Mouse (Mus musculus): ENCODE data around the gene Gm15737. TPM values are rescaled to one million over a fixed set of nuclear protein-coding genes. Genes with fewer than 3 reads are reported as not detected.

Gene Gm15737
- polyA plus RNA-seq, 1 experiment from 2014 or later, result 0.06 TPM

DNA sequence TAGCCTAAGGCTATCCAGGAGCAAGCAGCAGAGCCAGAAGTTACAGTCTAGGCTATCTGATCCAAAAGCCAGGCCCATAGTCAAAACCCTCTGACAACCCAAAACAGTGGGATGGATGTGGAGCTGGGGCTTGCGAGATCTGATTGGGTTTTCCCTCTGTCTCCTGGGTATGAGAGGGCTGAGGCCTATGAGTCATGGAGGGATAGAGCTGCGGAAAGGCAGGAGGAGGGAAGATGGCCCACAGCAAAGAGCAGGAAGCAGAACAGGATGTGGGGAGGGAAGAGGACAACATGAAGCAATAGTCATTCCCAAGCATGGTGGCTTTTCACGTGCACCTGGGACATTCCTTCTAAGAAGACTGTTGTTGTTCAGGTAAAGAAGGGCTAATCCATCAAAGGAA lies 41.5 kb downstream of the Gm15737 start:
- peaks cover 5% of the 10 kb centered on the region; the same call in 1 of the 2 replicates for H3K4me1 ChIP-seq
- H3K27me3 ChIP-seq, result no peaks in the 10 kb centered on the region
- no peak for ATAC-seq (ENCODE audit: borderline replicate concordance, extremely low read depth, low FRiP score, low TSS enrichment)
- no peak overlapping the region for H3K4me3 ChIP-seq
- WGBS, result 82% methylated on average over 3 of the region's 3 CpGs
- H3K27ac ChIP-seq, result no peak overlapping the region
- H3K36me3 ChIP-seq, result peaks cover 38% of the 10 kb centered on the region; the same call in 1 of the 2 replicates
- H3K4me2 ChIP-seq, result no peak overlapping the region
- H3K9ac ChIP-seq, result no peak overlapping the region
- H3K9me3 ChIP-seq, result no peaks in the 10 kb centered on the region

DNA sequence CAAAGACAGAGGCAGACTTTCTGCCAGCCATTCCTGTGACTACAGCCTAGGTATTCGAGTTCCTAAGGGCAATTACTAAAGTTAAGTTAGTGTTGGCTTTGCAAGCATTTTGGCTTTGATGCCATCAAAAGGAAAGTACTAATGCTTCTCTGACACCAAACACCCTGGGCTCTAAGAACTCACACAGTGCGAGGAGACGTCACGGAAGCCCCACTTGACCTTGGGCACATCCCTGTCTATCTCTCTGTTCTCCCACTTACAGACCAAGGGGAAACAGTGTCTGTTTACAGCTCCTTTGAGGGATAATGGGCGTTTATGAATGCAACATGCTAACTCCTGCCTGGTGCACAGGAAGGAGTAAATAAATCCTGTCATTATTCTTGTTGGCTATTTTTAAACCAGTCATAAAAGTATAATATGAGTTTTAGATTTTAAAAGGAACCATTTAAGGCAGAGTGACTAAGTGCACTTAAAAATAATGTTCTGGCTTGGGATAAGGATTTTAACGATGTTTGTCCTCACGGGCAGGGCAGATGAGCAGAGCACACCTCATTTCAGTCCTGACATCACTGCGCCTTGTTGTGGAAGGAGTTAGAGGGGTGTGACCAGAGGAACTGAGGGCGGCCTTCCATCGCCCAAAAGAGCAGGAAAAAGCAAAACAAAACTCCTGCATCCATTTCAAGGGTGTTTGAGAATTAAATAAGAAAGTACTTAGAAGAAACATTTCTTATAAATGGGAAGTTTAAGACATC lies 52.0 kb downstream of the Gm15737 start:
- WGBS, result 50% methylated on average over 10 of the region's 10 CpGs
- Histone ChIP-seq H3K27me3 (no peaks in the 10 kb centered on the region), H3K4me3 (no peak overlapping the region), H3K9me3 (no peaks in the 10 kb centered on the region), H3K4me1 (peaks cover 37% of the 10 kb centered on the region), H3K27ac (no peak overlapping the region), H3K36me3 (no peaks in the 10 kb centered on the region), H3K4me2 (no peak overlapping the region), H3K9ac (no peak overlapping the region)
- ATAC-seq (ENCODE audit: borderline replicate concordance, extremely low read depth, low FRiP score, low TSS enrichment), result no peak

DNA sequence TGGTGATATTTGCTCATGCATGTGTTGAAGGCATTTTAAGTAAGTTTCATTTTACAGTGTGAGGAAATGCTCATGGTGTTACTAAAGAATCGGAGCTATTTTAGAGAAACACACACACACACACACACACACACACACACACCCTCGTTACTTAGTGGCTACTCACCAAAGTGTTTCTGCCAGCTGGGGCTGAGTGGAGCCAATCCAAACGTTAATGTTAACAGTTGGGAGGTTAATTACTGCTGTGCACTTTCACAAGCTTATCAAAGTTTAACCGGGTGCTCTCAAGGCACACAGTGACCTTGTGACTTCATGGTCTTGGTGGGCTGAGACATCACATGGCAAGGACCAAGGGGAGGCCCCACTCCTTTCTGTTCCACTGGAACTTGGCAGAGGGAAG lies 52.7 kb downstream of the Gm15737 start:
- Histone ChIP-seq H3K9ac (no peak overlapping the region), H3K36me3 (no peaks in the 10 kb centered on the region; the same call in 1 of the 2 replicates), H3K27me3 (no peaks in the 10 kb centered on the region), H3K4me2 (no peak overlapping the region), H3K4me3 (no peak overlapping the region), H3K27ac (no peak overlapping the region), H3K9me3 (no peaks in the 10 kb centered on the region), H3K4me1 (peaks cover 37% of the 10 kb centered on the region)
- 11% methylated on average over 4 of the region's 4 CpGs for WGBS
- ATAC-seq (ENCODE audit: borderline replicate concordance, extremely low read depth, low FRiP score, low TSS enrichment), result no peak

DNA sequence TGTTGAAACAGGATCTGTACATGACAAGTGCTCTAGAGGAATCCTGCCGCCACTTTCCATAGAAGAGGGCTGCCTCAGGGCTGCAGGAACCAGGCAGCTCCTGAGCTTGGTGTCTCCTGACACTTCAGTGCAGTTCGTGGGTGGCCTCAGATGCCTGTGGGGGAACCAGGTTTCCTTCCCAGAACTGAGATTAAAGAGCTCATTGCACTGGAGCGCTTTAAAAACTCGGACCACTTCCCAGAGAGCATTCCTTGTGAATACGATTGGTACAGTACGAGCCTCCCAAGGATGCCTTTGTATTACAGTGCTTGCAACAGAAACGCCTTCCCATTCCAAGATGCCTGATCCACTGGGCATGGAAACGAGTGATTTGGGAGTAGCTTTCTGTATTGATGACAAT lies 55.4 kb downstream of the Gm15737 start:
- 41% methylated on average over 8 of the region's 8 CpGs for WGBS
- no peaks in the 10 kb centered on the region for H3K9me3 ChIP-seq
- H3K27me3 ChIP-seq, result no peaks in the 10 kb centered on the region
- H3K9ac ChIP-seq, result no peak overlapping the region
- H3K36me3 ChIP-seq, result peaks cover 10% of the 10 kb centered on the region
- H3K4me1 ChIP-seq, result peaks cover 33% of the 10 kb centered on the region
- no peak overlapping the region for H3K4me2 ChIP-seq
- no peak overlapping the region for H3K4me3 ChIP-seq
- ATAC-seq (ENCODE audit: borderline replicate concordance, extremely low read depth, low FRiP score, low TSS enrichment), result no peak
- no peak overlapping the region for H3K27ac ChIP-seq

DNA sequence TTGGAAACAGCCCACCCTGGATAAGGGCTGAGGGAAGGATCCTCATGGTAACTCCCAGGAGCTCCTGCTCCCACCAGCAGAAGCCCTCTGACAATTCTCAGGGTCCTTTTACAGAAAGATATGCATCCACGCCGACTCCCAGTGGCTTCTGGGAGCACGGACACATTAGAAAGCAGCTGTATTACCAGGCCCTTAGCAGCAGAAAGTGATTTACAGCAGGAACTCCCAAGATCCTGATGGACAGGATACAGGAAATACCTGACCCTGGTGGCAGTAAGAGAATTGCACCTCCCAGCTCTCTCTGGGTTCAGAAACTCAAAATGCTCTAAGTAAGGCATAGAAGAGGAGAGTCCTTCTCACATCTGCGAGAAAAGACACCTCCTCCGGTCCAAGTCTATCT lies 59.1 kb downstream of the Gm15737 start:
- no peak overlapping the region for H3K4me2 ChIP-seq
- no peak overlapping the region for H3K4me3 ChIP-seq
- H3K27me3 ChIP-seq, result no peaks in the 10 kb centered on the region
- 82% methylated on average over 5 of the region's 5 CpGs for WGBS
- H3K9ac ChIP-seq, result no peak overlapping the region
- no peak for ATAC-seq (ENCODE audit: borderline replicate concordance, extremely low read depth, low FRiP score, low TSS enrichment)
- peaks cover 13% of the 10 kb centered on the region; the same call in 1 of the 2 replicates for H3K4me1 ChIP-seq
- peaks cover 40% of the 10 kb centered on the region for H3K36me3 ChIP-seq
- H3K9me3 ChIP-seq, result no peaks in the 10 kb centered on the region
- no peak overlapping the region for H3K27ac ChIP-seq

Other genes starting within 250 kb of the Gm15737 start
- 7.4 and 7.6 TPM in 2 replicates for gene Prickle2, start 163.2 kb upstream of the Gm15737 start, polyA plus RNA-seq (2015; fragmentation: Nextera tagmentation; extraction: Ambion mirVana)
- 1.2 and 1.4 TPM in 2 replicates for gene A730049H05Rik, start 52.9 kb upstream of the Gm15737 start, polyA plus RNA-seq (2015; fragmentation: Nextera tagmentation; extraction: Ambion mirVana)
- gene Adamts9, start 74.1 kb downstream of the Gm15737 start, polyA plus RNA-seq (2015; fragmentation: Nextera tagmentation; extraction: Ambion mirVana), result 9.8 and 11.2 TPM in 2 replicates